Mouse (Mus musculus) small intestine, adult 2 months (tissue): Measurements from ENCODE around the gene Kcnk3.

Experiments used
- CTCF ChIP-seq: fragments of 200-500 bp; IDR thresholded peaks from 2 replicates; pipeline ENCODE4 v1.5.1; 2012; ENCODE audit warnings: low read depth, mild to moderate bottlenecking, control low read depth, inconsistent platforms, low read length, moderate library complexity, mixed read lengths; ENCODE audit not compliant: insufficient replicate concordance, insufficient read length; ENCODE audit errors: extremely low read depth
- POLR2A ChIP-seq: fragments of 200-500 bp; IDR thresholded peaks from 2 replicates; pipeline ENCODE4 v1.6.1; 2012; ENCODE audit warnings: low read depth, mild to moderate bottlenecking, control low read depth, inconsistent platforms, low read length, moderate library complexity

- no peak for TF ChIP-seq CTCF
- TF ChIP-seq POLR2A, result no peak
Observed at GRCm38 (mm10) chr5:30593360-30593759, 5.4 kb downstream of the Kcnk3 start.
